8 mouse cellular contexts compared by ENCODE assay signal in genomic region chr19:8880311-8881033, GRCm38 (mm10). TPM values are rescaled to one million over a fixed set of nuclear protein-coding genes. Genes with fewer than 3 reads are reported as not detected.
DNase-seq lines count a peak whose midpoint lies in the region; ATAC-seq and TF ChIP-seq lines count a peak whose summit lies in the region.

Gene Uqcc3 (minus strand): TSS chr19:8880923.

- no peaks in the 10 kb centered on the region for H3K9me3 ChIP-seq in heart, embryonic 13.5 days
- no peaks in the 10 kb centered on the region for H3K9me3 ChIP-seq in liver, embryonic 11.5 days (ENCODE audit: control insufficient read depth, low read length)

- peak; percentile 76 for TF ChIP-seq POLR2A in myocyte (IDR thresholded peaks at IDR 0.05; ENCODE audit: insufficient read length, low read depth)

- peak within 1 kb of the TSS; percentile 81 for H3K4me2 ChIP-seq in heart, embryonic 13.5 days
- peak within 1 kb of the TSS; percentile 92 for H3K4me2 ChIP-seq in liver, embryonic 11.5 days
- H3K4me2 ChIP-seq in myocyte (ENCODE audit: low read depth): peak within 1 kb of the TSS; percentile 93

- peak; percentile 99 for ATAC-seq in CD4-positive, CD25-positive, alpha-beta regulatory T cell, adult 4 months
- peak; percentile 82 for ATAC-seq in heart, embryonic 13.5 days (ENCODE audit: extremely low read depth, insufficient number of reproducible peaks, low FRiP score, low TSS enrichment)
- ATAC-seq in liver, embryonic 11.5 days (replicated peaks; ENCODE audit: low FRiP score): peak; percentile 97

- peaks cover 12% of the 10 kb centered on the region for H3K4me1 ChIP-seq in heart, embryonic 13.5 days
- H3K4me1 ChIP-seq in liver, embryonic 11.5 days (replicated peaks; ENCODE audit: control insufficient read depth, insufficient read depth, low read length): peaks cover 8% of the 10 kb centered on the region

- peak within 1 kb of the TSS; percentile 96 for H3K9ac ChIP-seq in heart, embryonic 13.5 days
- H3K9ac ChIP-seq in liver, embryonic 11.5 days (ENCODE audit: low read depth, low read length): peak within 1 kb of the TSS; percentile 95

- H3K27ac ChIP-seq in heart, embryonic 13.5 days (replicated peaks): peak within 1 kb of the TSS; percentile 89
- H3K27ac ChIP-seq in liver, embryonic 11.5 days (ENCODE audit: low read depth, low read length): peak within 1 kb of the TSS; percentile 79

- H3ac ChIP-seq in myocyte (ENCODE audit: control insufficient read depth, insufficient read length): peak within 1 kb of the TSS; percentile 31

- no peaks in the 10 kb centered on the region for H3K27me3 ChIP-seq in heart, embryonic 13.5 days (replicated peaks)
- no peaks in the 10 kb centered on the region for H3K27me3 ChIP-seq in liver, embryonic 11.5 days (replicated peaks; ENCODE audit: control insufficient read depth, insufficient read depth, low read length)
- H3K27me3 ChIP-seq in myocyte (ENCODE audit: control insufficient read depth, insufficient read depth, insufficient read length): no peaks in the 10 kb centered on the region

- no peaks in the 10 kb centered on the region for H3K79me2 ChIP-seq in myocyte (ENCODE audit: control insufficient read depth, insufficient read depth)

- DNase-seq in c-Kit-negative CD71-positive TER-119-positive erythroid progenitor cells, embryonic 14.5 days (ENCODE audit: low read depth, low spot score): peak; percentile 72
- peak; percentile 67 for DNase-seq in fibroblast of lung, adult 2 months (ENCODE audit: low read depth)
- DNase-seq in kidney, postnatal 10 days: peak; percentile 93
- DNase-seq in liver, embryonic 11.5 days (ENCODE audit: low spot score): peak; percentile 84
- peak; percentile 91 to 94 for DNase-seq in spleen, postnatal 4 days (ENCODE audit: low spot score in 2 of 2)

- H3K36me3 ChIP-seq in heart, embryonic 13.5 days: peaks cover 24% of the 10 kb centered on the region
- H3K36me3 ChIP-seq in liver, embryonic 11.5 days (ENCODE audit: control insufficient read depth, insufficient read depth, low read length): peaks cover 12% of the 10 kb centered on the region
- peaks cover 15% of the 10 kb centered on the region for H3K36me3 ChIP-seq in myocyte (ENCODE audit: control insufficient read depth, insufficient read depth)

- under 1% methylated on average over 42 of the region's 42 CpGs for WGBS in heart, embryonic 13.5 days
- under 1% methylated on average over 42 of the region's 42 CpGs for WGBS in liver, embryonic 11.5 days

- H3K4me3 ChIP-seq in heart, embryonic 13.5 days: peak within 1 kb of the TSS; percentile 89
- H3K4me3 ChIP-seq in liver, embryonic 11.5 days (ENCODE audit: low read depth, low read length): peak within 1 kb of the TSS; percentile 94
- H3K4me3 ChIP-seq in myocyte: peak within 1 kb of the TSS; percentile 72

TF ChIP-seq in myocyte, 11 proteins besides CTCF, POLR2A, EP300 and RAD21:
- TF ChIP-seq POLR2AphosphoS2 (IDR thresholded peaks at IDR 0.05; ENCODE audit: insufficient read length, low read depth): peak; percentile 76
- peak in 1 of 3 experiments; percentile 28 for TF ChIP-seq MYOG (IDR thresholded peaks at IDR 0.05; ENCODE audit: control insufficient read depth in 1 of 3, insufficient read depth in 1 of 3, insufficient read length in 2 of 3, low read depth in 2 of 3)
- no peak for TF ChIP-seq CEBPB (IDR thresholded peaks at IDR 0.05; ENCODE audit: insufficient read depth, poor library complexity, severe bottlenecking)
- TF ChIP-seq USF1 (IDR thresholded peaks at IDR 0.05; ENCODE audit: low read depth): peak; percentile 68
- no peak for TF ChIP-seq TCF3 (IDR thresholded peaks at IDR 0.05; ENCODE audit: insufficient read length, low read depth)
- peak; percentile 80 for TF ChIP-seq MAX (IDR thresholded peaks at IDR 0.05; ENCODE audit: low read depth)
- no peak for TF ChIP-seq TCF12 (IDR thresholded peaks at IDR 0.05; ENCODE audit: insufficient read depth, poor library complexity, severe bottlenecking)
- no peak for TF ChIP-seq MYOD1 (IDR thresholded peaks at IDR 0.05; ENCODE audit: control insufficient read depth in 1 of 3, insufficient read length in 2 of 3, low read depth in 2 of 3)
- TF ChIP-seq REST (IDR thresholded peaks at IDR 0.05; ENCODE audit: insufficient read depth, insufficient read length): no peak
- TF ChIP-seq SRF (IDR thresholded peaks at IDR 0.05; ENCODE audit: control insufficient read depth, insufficient read length, low read depth): no peak
- no peak for TF ChIP-seq E2F4 (IDR thresholded peaks at IDR 0.05; ENCODE audit: insufficient read depth)

RNA-seq across cellular contexts. Expression of gene Uqcc3, which starts in this region (rescaled TPM):
- 10 to 100 TPM; 80.7 to 88.3 TPM for polyA plus RNA-seq in CD4-positive, CD25-positive, alpha-beta regulatory T cell, adult 4 months (2017; shearing (Covaris generic))
- polyA plus RNA-seq in heart, embryonic 13.5 days (2015; fragmentation: Nextera tagmentation; extraction: Ambion mirVana): 56.6 and 62.6 TPM in 2 replicates
- polyA plus RNA-seq in liver, embryonic 11.5 days (2014; fragmentation: Nextera tagmentation; extraction: Ambion mirVana): 57.1 and 66.9 TPM in 2 replicates
- 37.0 TPM for polyA plus RNA-seq in myocyte (2012; fragmentation: generic; extraction: Trizol)

Comparison
In these comparisons a context has a peak if more than half of its experiments do, and no peak if none do; other contexts are left out.
1. Peak in every context shown above with its lines: DNase-seq, ATAC-seq, H3K4me3 ChIP-seq and H3K27ac ChIP-seq.